Mouse (Mus musculus): ENCODE results near the gene Wwc1.

- TF ChIP-seq POLR2A (IDR thresholded peaks at IDR 0.05; ENCODE audit: borderline replicate concordance, low read depth, low read length) (no peak), CTCF (IDR thresholded peaks at IDR 0.05; ENCODE audit: low read depth, low read length) (no peak)
Measured at GRCm38 (mm10) chr11:35893018-35893421, 87.3 kb downstream of the Wwc1 start.

Measured in bone marrow macrophage, adult 2 months (primary cell).